Mouse (Mus musculus) G1E-ER4 (cell line): ENCODE measurements around the gene Lrrc28. TPM values are rescaled to one million over a fixed set of nuclear protein-coding genes. Genes with fewer than 3 reads are reported as not detected.

Experiments used
- GATA1 ChIP-seq: IDR thresholded peaks from one replicate; pipeline ENCODE4 v1.8.0; 2012; ENCODE audit warnings: low read length, inconsistent platforms
- polyA plus RNA-seq: library from polyadenylated mRNA; stranded (reverse); fragments of >175 nt; gene quantifications from 2 replicates; pipeline ENCODE4 v1.2.3, GENCODE M21; 2012

The Lrrc28 gene
- polyA plus RNA-seq, 1 experiment = 20.0 TPM

DNA sequence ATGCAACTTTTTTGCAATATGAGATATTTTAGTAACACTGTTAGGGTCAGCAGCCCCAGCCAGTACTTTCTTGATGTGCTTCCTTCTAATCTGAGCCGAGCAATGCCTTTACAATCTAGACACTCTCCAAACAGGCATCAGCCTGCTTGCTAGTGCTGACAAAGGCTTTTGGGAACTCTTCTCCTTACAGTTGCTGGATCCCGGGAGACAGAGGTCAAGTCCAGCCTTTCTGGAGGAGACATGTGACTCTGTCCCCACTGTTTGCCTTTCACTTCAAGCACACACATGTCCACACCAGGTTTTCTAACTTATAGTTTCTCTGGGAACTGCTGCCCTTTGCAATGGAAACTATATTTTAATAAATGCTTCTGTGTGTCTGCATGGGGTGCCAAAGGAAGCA lies 114.1 kb downstream of the Lrrc28 start:
- no peak for TF ChIP-seq GATA1

DNA sequence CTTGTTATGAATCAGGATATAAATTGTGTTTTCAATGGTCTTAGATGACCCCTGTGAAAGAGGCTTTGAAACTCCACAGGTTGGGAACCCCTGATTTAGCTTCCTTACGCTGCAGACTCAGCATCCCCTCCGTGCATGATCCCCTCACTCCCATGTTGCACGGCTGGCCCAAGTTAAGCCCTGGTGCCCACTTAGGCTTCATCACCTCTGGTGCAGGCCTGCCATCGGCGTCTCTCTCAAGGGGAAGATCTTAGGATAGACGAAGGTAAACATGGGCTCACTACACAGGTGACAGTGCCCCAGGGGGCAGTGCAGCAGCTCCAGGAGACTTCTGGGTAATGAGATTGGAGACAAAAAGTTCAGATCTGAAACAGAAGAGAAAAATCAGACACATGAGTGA lies 115.7 kb downstream of the Lrrc28 start:
- no peak for TF ChIP-seq GATA1

DNA sequence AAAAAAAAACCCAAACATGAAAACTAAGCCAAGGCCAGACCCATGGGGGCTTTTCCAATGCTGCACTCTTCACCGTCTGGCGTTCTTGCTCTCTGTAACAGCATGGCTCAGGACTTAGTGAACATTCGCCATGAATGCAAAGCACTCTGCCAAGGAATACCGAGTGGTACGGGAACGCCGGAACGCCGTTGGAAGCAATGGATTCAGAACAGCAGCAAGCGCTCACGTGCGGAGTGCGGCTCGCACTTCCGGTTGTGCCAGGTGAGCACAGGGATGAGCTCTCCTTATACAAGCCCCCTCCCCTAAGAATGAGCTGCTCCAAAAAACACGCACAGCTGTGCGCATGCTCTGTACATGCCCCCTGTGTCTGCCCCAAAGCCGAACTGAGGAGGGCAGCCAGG lies 116.2 kb downstream of the Lrrc28 start:
- TF ChIP-seq GATA1 = no peak

DNA sequence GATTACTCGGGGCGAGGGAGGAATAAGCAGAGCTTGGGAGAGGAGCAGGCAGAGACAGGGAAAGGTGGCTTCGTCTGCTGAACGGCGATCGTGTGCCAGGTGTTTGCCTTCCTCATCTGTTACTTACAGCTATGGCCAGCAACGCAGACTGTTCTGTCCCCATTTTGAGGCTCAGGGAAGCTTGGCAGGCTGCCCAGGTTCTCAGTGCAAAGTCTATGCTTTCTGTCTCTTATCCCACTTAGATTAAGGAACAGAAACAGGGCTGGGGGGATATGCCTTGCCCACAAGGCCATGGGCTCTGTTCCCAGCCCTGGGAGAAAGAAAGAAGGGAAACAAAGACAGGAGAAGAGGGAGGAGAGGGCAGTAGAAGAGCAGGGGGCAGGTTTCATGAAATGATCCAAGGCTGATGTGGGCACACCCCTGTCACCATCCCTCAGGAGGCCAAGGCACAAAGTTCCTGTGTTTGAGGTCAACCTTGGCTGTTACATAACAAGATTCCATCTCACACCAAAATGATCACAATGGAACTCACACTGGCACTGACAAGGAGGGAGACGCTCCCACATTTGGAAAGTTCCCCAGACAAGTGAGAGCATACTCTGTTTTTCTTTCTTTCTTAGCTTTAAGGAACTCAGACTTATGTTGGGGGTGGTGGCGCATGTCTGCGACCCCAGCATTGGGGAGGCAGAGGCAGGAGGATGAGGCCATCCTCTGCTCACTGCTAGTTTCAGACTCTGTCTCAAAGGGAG lies 116.8 kb downstream of the Lrrc28 start:
- TF ChIP-seq GATA1 = no peak

DNA sequence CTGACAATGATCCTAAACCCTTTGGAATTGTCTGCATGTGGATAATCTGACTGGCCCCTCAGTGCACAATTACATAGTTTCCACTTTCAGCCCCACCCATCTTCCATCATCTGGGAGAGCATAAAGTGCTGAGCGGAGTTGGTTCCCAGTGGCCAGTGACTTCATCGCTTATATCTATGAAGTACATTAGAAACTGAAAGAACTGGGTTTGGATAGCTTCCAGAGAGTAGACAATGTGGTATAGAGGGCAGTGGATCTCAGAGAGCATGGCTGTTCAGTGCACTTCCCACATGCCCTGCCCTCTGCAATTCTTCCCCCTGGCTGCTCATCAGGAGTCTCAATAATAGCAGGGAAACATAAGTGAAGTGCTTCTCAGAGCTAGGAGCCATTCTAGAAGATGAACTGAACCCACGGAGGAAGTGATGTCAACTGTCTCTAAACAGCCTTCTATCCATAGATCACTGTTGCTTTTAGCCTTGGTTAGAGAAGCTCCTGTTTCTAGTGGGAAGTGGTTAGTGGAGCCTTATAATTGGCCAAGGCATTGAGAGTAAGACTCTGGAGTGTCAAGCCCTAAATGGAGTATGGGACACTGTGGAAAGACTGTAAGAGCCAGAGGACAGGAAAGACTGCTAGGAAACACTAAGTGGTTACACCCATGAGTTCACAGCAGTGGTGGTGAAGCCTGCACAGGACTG lies 119.0 kb downstream of the Lrrc28 start:
- no peak for TF ChIP-seq GATA1

DNA sequence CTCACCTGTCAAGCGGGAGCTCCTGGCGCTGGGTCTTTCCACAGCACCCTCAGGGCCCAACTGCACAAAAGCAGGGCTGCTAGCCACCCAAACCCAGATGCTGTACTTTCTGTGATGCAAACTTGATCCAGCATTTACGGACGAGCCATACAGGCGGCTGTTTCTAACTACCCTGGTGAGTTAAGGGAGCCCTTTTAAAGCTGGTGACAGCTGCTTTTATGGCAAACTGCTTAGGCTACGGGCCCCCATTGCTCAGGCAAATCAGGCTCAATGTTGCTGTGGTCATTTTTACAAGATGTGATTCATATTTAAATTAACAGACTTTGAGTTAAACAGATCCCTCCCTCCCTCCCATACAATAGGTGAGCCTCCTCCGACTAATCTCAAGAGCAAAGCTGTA lies 121.7 kb downstream of the Lrrc28 start:
- TF ChIP-seq GATA1 = no peak

DNA sequence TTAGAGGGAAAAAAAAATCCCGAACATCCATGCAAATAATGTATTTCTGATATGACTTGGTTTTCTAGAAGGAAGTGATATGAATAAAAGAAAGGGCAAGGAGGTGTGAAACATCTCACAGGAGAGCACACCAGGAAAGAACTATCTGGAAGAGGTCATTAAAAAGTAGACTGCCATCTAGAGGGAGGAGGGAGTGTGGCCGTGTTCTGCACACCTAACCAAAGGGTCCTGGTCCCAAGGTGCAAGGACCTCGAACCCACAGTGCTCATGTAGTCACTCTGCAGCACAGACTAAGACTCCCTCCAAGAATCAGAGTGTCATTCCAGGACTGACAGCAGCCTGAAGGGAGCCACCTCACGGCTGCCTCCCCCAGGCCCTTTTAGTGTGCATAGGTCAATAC lies 124.1 kb downstream of the Lrrc28 start:
- TF ChIP-seq GATA1 = no peak

DNA sequence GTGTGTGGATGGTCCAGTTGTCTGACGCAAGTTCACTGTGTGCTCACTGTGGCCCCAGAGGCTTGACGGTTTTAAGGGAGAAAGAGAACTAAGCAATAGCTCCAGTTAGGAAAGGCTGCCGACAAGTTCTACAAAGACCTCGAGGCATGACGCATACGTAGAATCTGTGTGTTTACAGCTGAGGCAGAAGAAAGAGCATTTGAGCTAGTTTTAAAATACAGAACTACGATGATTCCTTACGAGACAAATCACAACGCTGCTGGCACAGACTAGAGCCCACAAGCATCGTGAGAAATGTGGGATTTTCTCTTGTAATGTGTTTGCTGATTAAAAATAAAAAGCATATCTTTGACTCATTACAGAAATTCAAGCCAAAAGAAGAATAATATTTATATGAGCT lies 125.1 kb downstream of the Lrrc28 start:
- TF ChIP-seq GATA1 = no peak

DNA sequence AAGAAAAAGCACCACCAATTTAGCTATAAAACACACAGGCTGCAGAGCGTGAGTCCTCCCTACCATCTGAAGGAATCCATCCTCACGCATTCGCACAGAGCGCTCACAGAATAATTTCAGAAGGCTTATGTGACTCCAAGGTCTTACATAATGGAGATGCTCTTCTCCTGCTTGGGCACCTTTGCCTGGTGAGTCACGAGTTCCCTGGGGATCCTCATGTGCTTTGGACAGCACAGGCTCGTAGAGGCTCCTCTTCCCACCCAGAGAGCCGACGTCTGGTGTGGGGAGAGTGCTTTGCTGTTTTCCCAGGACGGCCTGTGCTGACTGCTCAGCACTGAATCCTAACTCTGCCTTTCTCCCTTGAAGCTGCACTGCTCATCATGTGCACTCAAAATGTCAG lies 129.4 kb downstream of the Lrrc28 start:
- TF ChIP-seq GATA1 = no peak

DNA sequence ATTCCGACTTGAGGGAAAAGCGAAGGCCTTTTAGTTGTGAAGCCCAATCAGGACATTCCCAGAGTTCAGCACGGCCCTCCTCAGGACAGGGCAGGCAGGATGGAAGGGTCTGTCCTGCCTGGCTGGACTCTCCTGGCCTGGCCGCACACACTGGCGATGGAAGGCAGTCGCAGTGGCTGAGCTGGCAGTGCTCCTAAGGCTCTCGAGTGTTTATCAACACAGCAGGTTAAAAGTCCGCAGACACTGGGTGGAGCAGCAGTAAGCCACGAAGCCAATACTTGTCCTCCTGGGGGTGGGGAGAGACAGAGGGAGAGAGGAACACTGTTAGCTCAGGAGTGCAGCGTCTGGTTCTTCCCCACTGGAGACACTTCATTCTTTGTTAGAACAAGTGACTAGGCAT lies 130.2 kb downstream of the Lrrc28 start:
- TF ChIP-seq GATA1 = no peak

DNA sequence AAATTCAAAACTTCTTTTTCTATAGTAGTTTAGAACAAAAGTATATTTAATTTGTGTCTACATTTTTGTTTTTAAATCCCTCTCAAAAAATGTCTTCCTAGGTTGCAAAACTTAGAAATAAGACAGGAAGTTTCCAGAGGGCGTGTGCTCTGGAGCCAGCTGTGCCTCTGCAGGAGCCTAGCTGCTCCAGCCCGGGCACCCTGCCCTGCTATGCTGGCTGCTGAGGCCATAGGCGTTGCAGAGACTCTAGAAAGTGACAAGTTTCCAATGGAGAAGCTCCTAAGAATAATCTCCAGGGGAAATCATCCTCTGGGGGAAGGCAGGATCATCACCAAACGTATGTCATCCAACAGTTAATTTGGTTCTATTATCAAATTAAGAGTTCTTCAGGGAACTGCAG lies 130.7 kb downstream of the Lrrc28 start:
- no peak for TF ChIP-seq GATA1

DNA sequence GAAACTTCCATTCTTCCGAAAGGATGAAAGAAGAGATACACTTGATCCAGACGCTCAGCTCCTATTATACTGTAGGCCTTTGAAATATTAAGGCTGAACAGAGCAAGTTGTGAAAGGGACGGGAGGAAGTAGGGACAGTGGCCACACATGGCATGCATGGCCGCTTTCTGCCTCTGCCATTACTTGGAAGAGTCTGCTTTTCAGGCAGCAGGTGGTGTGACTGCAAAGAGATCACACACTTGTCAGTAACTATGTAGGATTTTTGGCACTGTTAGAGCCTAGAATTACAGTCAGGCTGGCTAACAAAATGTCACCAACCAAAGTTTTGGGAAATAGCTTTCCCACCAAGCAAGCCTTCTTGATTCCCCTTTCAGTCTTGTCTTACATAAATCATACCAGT lies 131.4 kb downstream of the Lrrc28 start:
- no peak for TF ChIP-seq GATA1

DNA sequence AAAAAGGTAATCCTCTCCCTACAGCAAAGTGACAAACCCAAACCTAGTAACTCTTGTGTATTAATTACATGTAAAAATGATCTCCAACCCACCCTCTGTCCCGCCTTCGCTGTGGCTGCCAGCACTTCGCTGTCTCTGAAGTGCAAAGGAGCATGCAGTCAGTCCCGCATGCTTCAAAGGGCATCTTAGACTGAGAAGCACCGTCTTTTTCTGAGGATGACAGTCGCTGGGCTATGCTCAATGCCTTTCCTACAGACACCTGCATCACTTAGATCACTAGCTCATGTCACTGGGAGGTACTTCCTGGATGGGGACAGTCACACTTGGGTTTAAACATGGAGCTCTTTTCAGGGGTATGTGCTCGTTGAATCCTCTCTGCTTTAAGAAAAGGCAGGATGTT lies 133.5 kb downstream of the Lrrc28 start:
- no peak for TF ChIP-seq GATA1

DNA sequence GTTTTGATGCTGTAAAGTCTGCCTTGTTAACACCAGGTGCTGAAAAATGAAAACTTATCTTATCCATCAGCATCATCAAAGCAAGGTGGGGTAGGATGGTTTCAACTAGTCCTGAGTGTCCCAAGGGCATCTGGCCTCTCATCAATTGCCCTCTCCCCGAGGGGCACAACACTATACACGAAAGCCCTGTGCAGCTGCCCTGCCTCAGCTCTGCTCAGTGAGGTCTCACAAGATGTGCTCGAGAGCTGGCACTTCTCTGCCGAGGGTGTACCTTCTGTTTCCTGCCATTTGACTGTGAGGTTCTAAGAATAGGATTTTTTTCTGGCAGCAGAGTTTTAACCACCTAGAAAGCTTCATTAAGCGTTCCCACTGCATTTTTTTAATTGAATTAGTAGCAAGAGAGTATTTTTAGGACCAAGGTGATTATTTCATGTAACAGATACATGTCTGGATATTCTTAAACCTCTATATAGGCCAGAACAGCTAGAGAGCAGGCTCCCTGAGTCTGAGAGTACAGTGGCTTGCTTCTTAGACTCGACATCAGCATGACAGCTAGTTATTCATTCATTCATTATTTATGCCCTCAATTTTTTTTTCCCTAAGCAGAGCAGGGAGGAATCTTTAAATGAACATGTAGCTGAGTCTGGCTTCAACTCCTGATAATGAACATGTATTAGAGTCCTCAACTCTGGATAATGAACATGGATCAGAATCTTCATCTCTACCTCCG lies 141.6 kb downstream of the Lrrc28 start:
- no peak for TF ChIP-seq GATA1

DNA sequence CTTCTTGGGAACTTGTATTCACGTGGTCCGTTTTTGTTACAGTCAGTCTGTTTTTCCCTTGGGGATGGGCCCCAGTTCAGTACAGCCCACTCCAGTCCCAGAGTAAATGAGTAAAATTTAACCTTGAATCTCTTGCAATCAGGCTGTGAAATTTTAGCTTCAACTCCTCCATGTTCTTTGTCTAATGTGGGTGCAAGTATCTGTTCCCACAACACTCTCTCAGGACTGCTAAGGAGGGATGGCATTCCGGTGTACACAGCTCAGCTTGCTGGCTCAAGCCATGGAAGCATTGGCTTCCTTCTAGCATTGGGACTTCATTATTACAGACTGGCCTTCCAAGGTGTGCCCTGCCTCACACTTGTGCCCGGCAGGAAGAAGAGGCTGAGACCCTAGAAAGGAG lies 142.4 kb downstream of the Lrrc28 start:
- no peak for TF ChIP-seq GATA1

DNA sequence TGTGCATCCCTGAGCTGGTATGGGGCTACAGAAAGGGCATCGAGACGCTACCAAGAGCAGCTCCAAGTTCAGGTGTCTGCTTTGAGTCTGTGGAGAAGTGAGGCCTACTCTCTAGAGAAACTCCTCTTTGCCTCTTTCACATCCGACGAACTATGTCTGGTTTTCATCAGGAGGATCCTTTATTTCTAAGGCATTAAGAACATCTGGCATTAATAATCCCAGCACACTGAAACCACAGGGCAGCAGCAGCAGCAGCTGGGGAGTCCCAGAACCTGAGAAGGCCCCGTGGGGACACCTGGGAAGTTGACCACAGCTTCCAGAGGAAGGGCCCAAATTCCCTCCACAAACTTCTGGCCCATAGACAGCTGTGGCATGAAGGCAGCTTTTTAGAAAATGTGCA lies 144.2 kb downstream of the Lrrc28 start:
- TF ChIP-seq GATA1 = no peak
